Mouse (Mus musculus) testis, adult 2 months (tissue): ENCODE results near the gene Cyp2j6. TPM values are rescaled to one million over a fixed set of nuclear protein-coding genes. Genes with fewer than 3 reads are reported as not detected.
A peak's percentile ranks its signal among the peaks of the same experiment; 100 is the strongest.
"Not testable (repeated sequence)": the region's sequence is repeated elsewhere in the genome, so short reads cannot be mapped to it uniquely, and the experiment has no call there.

Source experiments
- H3K27ac ChIP-seq: fragments of 200-500 bp; 2 replicates; pipeline ENCODE4 v1.5.1; 2012; ENCODE audit warnings: low read depth, low read length; ENCODE audit not compliant: control insufficient read depth, insufficient read depth
- H3K27me3 ChIP-seq: fragments of 200-500 bp; 2 replicates; pipeline ENCODE4 v1.6.1; 2012; ENCODE audit warnings: mild to moderate bottlenecking, low read length, moderate library complexity; ENCODE audit not compliant: control insufficient read depth, insufficient read depth
- H3K36me3 ChIP-seq: fragments of 200-500 bp; 2 replicates; pipeline ENCODE4 v1.6.1; 2012; ENCODE audit warnings: mild to moderate bottlenecking, low read length; ENCODE audit not compliant: control insufficient read depth, insufficient read depth
- H3K4me1 ChIP-seq: fragments of 200-500 bp; 2 replicates; pipeline ENCODE4 v1.6.1; 2012; ENCODE audit warnings: low read length; ENCODE audit not compliant: control insufficient read depth, insufficient read depth
- H3K4me3 ChIP-seq: fragments of 200-500 bp; 2 replicates; pipeline ENCODE4 v1.5.1; 2012; ENCODE audit warnings: low read depth, mild to moderate bottlenecking, low read length, moderate library complexity, mixed read lengths; ENCODE audit not compliant: control insufficient read depth
- CTCF ChIP-seq: fragments of 200-500 bp; IDR thresholded peaks from 2 replicates; pipeline ENCODE4 v1.5.1; 2012; ENCODE audit warnings: low read depth, mild to moderate bottlenecking, inconsistent platforms, low read length, moderate library complexity; ENCODE audit not compliant: control insufficient read depth, insufficient read depth, insufficient replicate concordance
- POLR2A ChIP-seq: fragments of 200-500 bp; IDR thresholded peaks from 2 replicates; pipeline ENCODE4 v1.6.1; 2012; ENCODE audit warnings: low read depth, mild to moderate bottlenecking, inconsistent platforms, low read length, moderate library complexity; ENCODE audit not compliant: control insufficient read depth
- polyA plus RNA-seq: library from polyadenylated mRNA; depleted of rRNA; stranded (reverse); fragments of >200 nt; gene quantifications from 2 replicates; pipeline ENCODE4 v1.2.3, GENCODE M21; 2012; rRNA removed

The Cyp2j6 gene
- polyA plus RNA-seq: 0.26 and 0.27 TPM in 2 replicates

GRCm38 (mm10) chr4:96553133-96553819 lies at the start of gene Cyp2j6:
Cyp2j6 (minus strand) TSS chr4:96553661.
- Histone ChIP-seq H3K4me1 (peaks cover 5% of the 10 kb centered on the region), H3K36me3 (no peaks in the 10 kb centered on the region), H3K27ac (no peak within 1 kb of the TSS), H3K4me3 (peak within 1 kb of the TSS; percentile 71), H3K27me3 (no peaks in the 10 kb centered on the region)
- TF ChIP-seq POLR2A: no peak
- TF ChIP-seq CTCF: no peak

GRCm38 (mm10) chr4:96591791-96592150 lies 38.3 kb upstream of the Cyp2j6 start:
- no peaks in the 10 kb centered on the region for H3K36me3 ChIP-seq
- no peak overlapping the region for H3K4me3 ChIP-seq
- peak overlapping the region; percentile 6; the same call in 1 of the 2 replicates for H3K27ac ChIP-seq
- H3K27me3 ChIP-seq: no peaks in the 10 kb centered on the region
- H3K4me1 ChIP-seq: no peaks in the 10 kb centered on the region; the same call in 1 of the 2 replicates
- TF ChIP-seq CTCF (no peak), POLR2A (no peak)

- no peaks in the 10 kb centered on the region for H3K36me3 ChIP-seq
- no peaks in the 10 kb centered on the region for H3K27me3 ChIP-seq
- TF ChIP-seq CTCF: no peak
- no peak for TF ChIP-seq POLR2A
- H3K27ac ChIP-seq: peak within 1 kb of the TSS; percentile 63
- peak within 1 kb of the TSS; percentile 10 for H3K4me3 ChIP-seq
- no peaks in the 10 kb centered on the region; the same call in 1 of the 2 replicates for H3K4me1 ChIP-seq
Observed at GRCm38 (mm10) chr4:96590911-96591790, 37.7 kb upstream of the Cyp2j6 start, which contains the start of gene Cyp2j9. Cyp2j9 (minus strand) TSS chr4:96591578.

GRCm38 (mm10) chr4:96581425-96582088 lies 28.1 kb upstream of the Cyp2j6 start:
- Histone ChIP-seq H3K27me3 (no peaks in the 10 kb centered on the region), H3K27ac (no peak overlapping the region), H3K4me1 (no peaks in the 10 kb centered on the region), H3K4me3 (no peak overlapping the region), H3K36me3 (no peaks in the 10 kb centered on the region)
- TF ChIP-seq POLR2A (no peak), CTCF (no peak)

GRCm38 (mm10) chr4:96580351-96580750 lies 26.9 kb upstream of the Cyp2j6 start:
- H3K27ac ChIP-seq, H3K4me1 ChIP-seq, H3K27me3 ChIP-seq, H3K36me3 ChIP-seq, H3K4me3 ChIP-seq: not testable (repeated sequence)

- no peaks in the 10 kb centered on the region for H3K4me1 ChIP-seq
- H3K27ac ChIP-seq: no peak overlapping the region
- H3K36me3 ChIP-seq: no peaks in the 10 kb centered on the region
- H3K4me3 ChIP-seq: no peak overlapping the region
- H3K27me3 ChIP-seq: no peaks in the 10 kb centered on the region
- TF ChIP-seq POLR2A (no peak), CTCF (no peak)
Observed at GRCm38 (mm10) chr4:96569442-96569841, 16.0 kb upstream of the Cyp2j6 start.

- Histone ChIP-seq H3K4me1 (no peaks in the 10 kb centered on the region), H3K4me3 (no peak overlapping the region)
- TF ChIP-seq CTCF: no peak
Observed at GRCm38 (mm10) chr4:96567988-96568387, 14.5 kb upstream of the Cyp2j6 start.

More at GRCm38 (mm10) chr4:96567988-96568387, 14.5 kb upstream of the Cyp2j6 start:
- H3K27me3 ChIP-seq: no peaks in the 10 kb centered on the region
- H3K27ac ChIP-seq: no peak overlapping the region
- H3K36me3 ChIP-seq: no peaks in the 10 kb centered on the region
